Mouse (Mus musculus): Measurements from ENCODE around the gene Ptprg.

- no peak for TF ChIP-seq CTCF (IDR thresholded peaks at IDR 0.05; ENCODE audit: low read depth)
- no peak for TF ChIP-seq EP300 (IDR thresholded peaks at IDR 0.05; ENCODE audit: low read depth)
Measured at GRCm38 (mm10) chr14:11758185-11758584, 204.9 kb downstream of the Ptprg start.
